Mouse (Mus musculus): ENCODE measurements around the gene Ext2. TPM values are rescaled to one million over a fixed set of nuclear protein-coding genes. Genes with fewer than 3 reads are reported as not detected.

The Ext2 gene
- polyA plus RNA-seq, 1 experiment from 2014 or later, result 111 TPM

- H3K36me3 ChIP-seq (ENCODE audit: insufficient read depth, low read length), result 0 out of 2 replicates have a peak, but pooled peaks cover 4% of the 10 kb centered on the region
- no peak for DNase-seq (ENCODE audit: low spot score)
- no peak for ATAC-seq (replicated peaks; ENCODE audit: low FRiP score, low read depth)
- no peak overlapping the region for H3K4me3 ChIP-seq (replicated peaks; ENCODE audit: low read depth, low read length)
- no peak overlapping the region for H3K27ac ChIP-seq
- H3K27me3 ChIP-seq (ENCODE audit: insufficient read depth, low read length), result no peaks in the 10 kb centered on the region
- H3K4me2 ChIP-seq (ENCODE audit: low read length), result no peak overlapping the region
- TF ChIP-seq CTCF (IDR thresholded peaks at IDR 0.05; ENCODE audit: low read depth), result no peak
- no peaks in the 10 kb centered on the region for H3K9me3 ChIP-seq (replicated peaks; ENCODE audit: low read length)
- 89% methylated on average over 2 of the region's 2 CpGs for WGBS
- no peaks in the 10 kb centered on the region for H3K4me1 ChIP-seq (replicated peaks; ENCODE audit: insufficient read depth, low read length)
- no peak overlapping the region for H3K9ac ChIP-seq (ENCODE audit: low read depth, low read length)
Measured at GRCm38 (mm10) chr2:93754366-93754765, 68.0 kb downstream of the Ext2 start.

- H3K27ac ChIP-seq, result no peak overlapping the region
- 0 out of 2 replicates have a peak, but pooled peaks cover 4% of the 10 kb centered on the region for H3K36me3 ChIP-seq (ENCODE audit: insufficient read depth, low read length)
- H3K9me3 ChIP-seq (replicated peaks; ENCODE audit: low read length), result no peaks in the 10 kb centered on the region
- ATAC-seq (replicated peaks; ENCODE audit: low FRiP score, low read depth), result no peak
- no peak overlapping the region for H3K9ac ChIP-seq (ENCODE audit: low read depth, low read length)
- H3K4me1 ChIP-seq (replicated peaks; ENCODE audit: insufficient read depth, low read length), result no peaks in the 10 kb centered on the region
- TF ChIP-seq CTCF (IDR thresholded peaks at IDR 0.05; ENCODE audit: low read depth), result no peak
- no peak for DNase-seq (ENCODE audit: low spot score)
- 82% methylated on average over 6 of the region's 6 CpGs for WGBS
- H3K4me3 ChIP-seq (replicated peaks; ENCODE audit: low read depth, low read length), result no peak overlapping the region
- no peaks in the 10 kb centered on the region for H3K27me3 ChIP-seq (ENCODE audit: insufficient read depth, low read length)
- no peak overlapping the region for H3K4me2 ChIP-seq (ENCODE audit: low read length)
Measured at GRCm38 (mm10) chr2:93753147-93753758, 69.1 kb downstream of the Ext2 start.

GRCm38 (mm10) chr2:93749709-93750108 is 72.7 kb downstream of the Ext2 start:
- Histone ChIP-seq H3K27ac (no peak overlapping the region), H3K9me3 (replicated peaks; ENCODE audit: low read length) (no peaks in the 10 kb centered on the region), H3K9ac (ENCODE audit: low read depth, low read length) (no peak overlapping the region), H3K27me3 (ENCODE audit: insufficient read depth, low read length) (no peaks in the 10 kb centered on the region), H3K4me1 (replicated peaks; ENCODE audit: insufficient read depth, low read length) (0 out of 2 replicates have a peak, but pooled peaks cover 5% of the 10 kb centered on the region), H3K4me2 (ENCODE audit: low read length) (no peak overlapping the region), H3K36me3 (ENCODE audit: insufficient read depth, low read length) (0 out of 2 replicates have a peak, but pooled peaks cover 7% of the 10 kb centered on the region), H3K4me3 (replicated peaks; ENCODE audit: low read depth, low read length) (no peak overlapping the region)
- TF ChIP-seq CTCF (IDR thresholded peaks at IDR 0.05; ENCODE audit: low read depth), result no peak
- DNase-seq (ENCODE audit: low spot score), result no peak
- WGBS, result 79% methylated on average over 4 of the region's 4 CpGs
- no peak for ATAC-seq (replicated peaks; ENCODE audit: low FRiP score, low read depth)

GRCm38 (mm10) chr2:93747538-93748126 is 74.7 kb downstream of the Ext2 start:
- TF ChIP-seq CTCF (IDR thresholded peaks at IDR 0.05; ENCODE audit: low read depth), result no peak
- no peak for ATAC-seq (replicated peaks; ENCODE audit: low FRiP score, low read depth)
- H3K4me1 ChIP-seq (replicated peaks; ENCODE audit: insufficient read depth, low read length), result 0 out of 2 replicates have a peak, but pooled peaks cover 5% of the 10 kb centered on the region
- H3K27ac ChIP-seq, result no peak overlapping the region
- H3K9ac ChIP-seq (ENCODE audit: low read depth, low read length), result no peak overlapping the region
- DNase-seq (ENCODE audit: low spot score), result no peak
- no peaks in the 10 kb centered on the region for H3K27me3 ChIP-seq (ENCODE audit: insufficient read depth, low read length)
- 89% methylated on average over 5 of the region's 5 CpGs for WGBS
- H3K4me2 ChIP-seq (ENCODE audit: low read length), result no peak overlapping the region
- H3K9me3 ChIP-seq (replicated peaks; ENCODE audit: low read length), result no peaks in the 10 kb centered on the region
- H3K4me3 ChIP-seq (replicated peaks; ENCODE audit: low read depth, low read length), result no peak overlapping the region
- 0 out of 2 replicates have a peak, but pooled peaks cover 7% of the 10 kb centered on the region for H3K36me3 ChIP-seq (ENCODE audit: insufficient read depth, low read length)

- WGBS, result 76% methylated on average over 4 of the region's 4 CpGs
- TF ChIP-seq CTCF (IDR thresholded peaks at IDR 0.05; ENCODE audit: low read depth), result no peak
- no peak overlapping the region for H3K4me3 ChIP-seq (replicated peaks; ENCODE audit: low read depth, low read length)
Measured at GRCm38 (mm10) chr2:93746620-93747019, 75.7 kb downstream of the Ext2 start.

GRCm38 (mm10) chr2:93746162-93746561 is 76.2 kb downstream of the Ext2 start:
- Histone ChIP-seq H3K27ac (no peak overlapping the region), H3K4me1 (replicated peaks; ENCODE audit: insufficient read depth, low read length) (0 out of 2 replicates have a peak, but pooled peaks cover 5% of the 10 kb centered on the region), H3K4me3 (replicated peaks; ENCODE audit: low read depth, low read length) (no peak overlapping the region), H3K4me2 (ENCODE audit: low read length) (no peak overlapping the region), H3K27me3 (ENCODE audit: insufficient read depth, low read length) (no peaks in the 10 kb centered on the region), H3K9me3 (replicated peaks; ENCODE audit: low read length) (no peaks in the 10 kb centered on the region), H3K36me3 (ENCODE audit: insufficient read depth, low read length) (0 out of 2 replicates have a peak, but pooled peaks cover 7% of the 10 kb centered on the region), H3K9ac (ENCODE audit: low read depth, low read length) (no peak overlapping the region)
- no peak for DNase-seq (ENCODE audit: low spot score)
- no peak for ATAC-seq (replicated peaks; ENCODE audit: low FRiP score, low read depth)
- TF ChIP-seq CTCF (IDR thresholded peaks at IDR 0.05; ENCODE audit: low read depth), result no peak
- WGBS, result 64% methylated on average over 5 of the region's 5 CpGs

More at GRCm38 (mm10) chr2:93746620-93747019, 75.7 kb downstream of the Ext2 start:
- ATAC-seq (replicated peaks; ENCODE audit: low FRiP score, low read depth) (no peak), DNase-seq (ENCODE audit: low spot score) (no peak)
- Histone ChIP-seq H3K4me1 (replicated peaks; ENCODE audit: insufficient read depth, low read length) (0 out of 2 replicates have a peak, but pooled peaks cover 5% of the 10 kb centered on the region), H3K4me2 (ENCODE audit: low read length) (no peak overlapping the region), H3K9ac (ENCODE audit: low read depth, low read length) (no peak overlapping the region), H3K27me3 (ENCODE audit: insufficient read depth, low read length) (no peaks in the 10 kb centered on the region), H3K9me3 (replicated peaks; ENCODE audit: low read length) (no peaks in the 10 kb centered on the region), H3K27ac (no peak overlapping the region), H3K36me3 (ENCODE audit: insufficient read depth, low read length) (0 out of 2 replicates have a peak, but pooled peaks cover 7% of the 10 kb centered on the region)

All from kidney, postnatal 0 days (tissue).